Mouse (Mus musculus): ENCODE data around the gene 9230104L09Rik.

9230104L09Rik gene

DNA sequence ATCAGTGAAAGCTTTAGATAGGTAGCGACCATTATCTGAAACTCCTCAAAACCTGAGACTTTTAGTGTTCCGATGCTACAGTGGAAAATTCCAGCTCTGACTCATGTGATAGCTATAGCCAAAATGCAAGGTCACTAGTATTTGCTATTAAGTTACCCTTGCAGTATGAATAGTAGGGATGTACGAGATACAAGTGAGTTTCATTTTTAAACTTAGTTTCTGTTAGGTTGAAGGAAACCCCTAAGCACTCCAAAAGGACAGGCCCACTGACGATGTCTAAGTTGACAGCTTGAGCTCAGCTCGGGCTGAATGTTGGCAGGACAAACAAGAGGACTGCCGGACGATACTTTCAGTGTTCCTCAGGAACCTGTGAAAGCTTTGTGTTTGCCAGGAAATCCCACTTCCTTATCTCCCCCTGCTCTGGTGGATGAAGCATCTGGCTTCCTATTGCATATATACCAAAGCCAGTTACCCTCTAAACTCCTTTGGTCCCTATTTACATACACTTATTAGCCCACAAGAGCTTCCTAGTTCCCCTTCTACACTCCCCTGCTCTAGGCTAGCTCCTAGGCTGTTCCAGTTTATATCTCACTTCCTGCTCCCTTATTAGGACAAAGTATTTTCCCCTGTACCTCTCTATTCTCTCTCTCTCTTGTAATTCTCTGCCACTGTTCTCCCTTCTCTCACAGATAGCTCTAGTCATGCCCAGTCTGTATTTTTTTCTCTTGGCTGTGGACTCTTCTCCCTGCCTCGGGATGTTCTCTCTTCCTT, 8.0 kb downstream of the 9230104L09Rik start:
- no peak for DNase-seq

DNA sequence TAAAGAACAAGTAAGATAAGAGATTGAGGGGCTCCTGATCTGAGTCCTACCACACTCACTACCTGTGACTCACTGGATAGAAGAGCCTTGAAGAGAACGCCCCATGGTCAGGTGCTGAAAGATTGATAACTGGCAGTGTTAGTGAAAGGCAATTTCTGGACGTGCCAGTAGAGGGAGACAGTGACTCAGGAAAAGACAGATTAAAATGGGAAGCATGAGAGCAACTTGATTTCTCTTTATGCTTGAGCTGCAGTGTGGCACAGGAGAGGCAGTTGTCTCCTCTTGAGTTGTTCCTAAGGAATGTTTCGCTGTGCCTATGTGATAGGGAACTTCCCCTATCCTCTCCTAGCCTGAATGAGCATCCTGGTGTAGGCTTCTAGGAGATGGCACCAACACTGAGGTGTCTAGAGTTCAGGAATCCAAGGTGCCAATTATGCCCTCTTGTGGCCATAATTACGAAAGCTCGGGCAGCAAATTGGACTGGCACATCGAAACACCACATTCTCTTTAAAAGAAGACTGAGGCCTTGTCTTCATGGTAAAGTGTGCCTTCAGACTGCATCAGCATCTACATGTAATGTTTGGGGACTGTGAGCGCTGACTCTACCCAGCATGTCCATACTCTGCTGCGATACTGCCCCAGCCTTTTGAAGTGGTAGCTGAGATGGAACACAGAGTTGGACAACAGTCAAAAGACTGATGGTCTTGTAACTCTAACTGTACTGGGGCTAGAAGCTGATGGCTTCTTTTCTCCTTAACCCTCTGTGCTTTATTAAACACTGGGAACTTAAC, 13.5 kb downstream of the 9230104L09Rik start:
- peak; percentile 73 for DNase-seq

- no peak for DNase-seq
These were observed 25.6 kb downstream of the 9230104L09Rik start for GRCm38 (mm10) chr2:148839224-148839623.

- DNase-seq, result no peak
These were observed 26.6 kb downstream of the 9230104L09Rik start for GRCm38 (mm10) chr2:148838075-148838777.

DNA sequence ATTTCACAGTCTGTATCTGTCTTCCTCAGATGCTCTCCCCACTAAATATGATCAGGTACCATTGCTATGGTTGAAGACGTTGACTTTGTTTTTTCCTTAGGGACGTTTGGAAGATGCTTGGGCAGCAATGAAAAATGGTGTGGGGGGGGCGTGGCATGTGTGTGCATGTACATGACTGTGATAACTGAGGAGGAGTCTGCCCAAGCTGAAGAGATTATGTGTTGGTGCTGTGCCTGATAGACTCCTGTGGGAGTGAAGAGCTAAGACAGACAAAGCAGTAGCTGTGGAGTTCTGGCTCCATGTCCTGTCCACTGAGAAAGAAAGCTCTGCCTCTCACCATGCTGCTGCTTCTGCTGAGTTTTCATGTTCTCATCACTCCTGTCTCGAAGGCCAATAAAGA, 29.9 kb downstream of the 9230104L09Rik start, which contains the start of gene Cst9:
Gene Cst9 (plus strand): TSS at position 236 of the 400 bp plus-strand sequence.
- no peak for DNase-seq

DNA sequence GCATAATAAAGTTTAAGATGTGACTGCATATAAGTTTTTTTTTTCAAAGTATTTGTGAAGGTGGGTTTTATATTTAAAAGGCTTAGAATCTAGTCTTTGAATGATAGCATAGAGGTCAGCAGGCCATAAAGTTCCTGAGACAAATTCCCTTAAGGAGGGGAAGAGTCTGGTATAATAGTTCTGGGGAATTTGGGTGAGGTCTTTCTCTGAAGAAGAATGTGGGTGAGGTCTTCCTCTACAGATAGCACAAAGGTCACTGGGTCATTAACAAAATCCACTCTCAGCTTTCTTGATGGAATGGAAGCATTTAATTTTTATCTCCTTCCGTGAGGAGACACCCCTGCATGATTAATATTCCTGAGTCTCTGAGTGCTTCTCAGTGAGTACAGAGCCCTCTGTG, 38.9 kb downstream of the 9230104L09Rik start:
- DNase-seq, result no peak

DNA sequence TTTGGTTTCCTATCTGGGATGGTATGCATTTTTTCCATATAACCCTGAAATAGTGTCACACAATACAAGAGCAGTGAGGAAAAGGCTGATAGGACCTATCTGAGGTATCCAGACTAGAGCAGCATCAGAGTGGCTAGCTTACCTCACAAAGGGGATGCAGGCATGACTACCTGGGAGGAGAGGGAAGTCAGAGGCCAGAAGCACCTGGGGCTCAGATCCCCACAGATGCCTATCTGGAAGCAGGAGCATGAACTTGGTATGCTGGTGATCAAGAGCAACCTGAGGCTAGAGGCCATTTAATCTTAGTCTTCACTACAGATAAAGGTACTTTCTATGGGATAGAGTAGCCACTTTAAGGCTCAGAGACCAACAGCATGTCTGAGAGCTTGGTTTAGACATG, 44.9 kb downstream of the 9230104L09Rik start, which contains the start of gene Cst13:
Gene Cst13 (plus strand): TSS at position 173 of the 400 bp plus-strand sequence.
- no peak for DNase-seq

DNA sequence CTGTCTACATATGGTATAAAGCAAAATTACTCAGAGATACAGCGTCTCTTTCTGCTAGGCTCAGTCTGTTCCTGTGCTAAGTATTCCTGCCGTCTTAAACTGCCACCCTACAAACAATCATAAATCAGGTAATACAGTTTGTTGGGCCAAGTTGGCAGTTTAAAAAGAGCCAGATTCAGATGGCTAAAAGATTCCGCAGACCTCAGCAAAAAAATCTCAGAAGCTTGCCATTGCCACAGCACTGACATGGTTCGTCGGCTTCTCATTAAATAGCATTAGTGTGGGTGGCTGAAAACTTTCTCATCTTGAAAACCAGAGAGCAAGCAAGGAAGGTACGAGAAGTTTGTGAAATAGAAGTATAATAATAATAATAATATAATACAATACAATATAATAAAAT, 58.1 kb downstream of the 9230104L09Rik start:
- no peak for DNase-seq

GRCm38 (mm10) chr2:148801491-148801921, 63.3 kb downstream of the 9230104L09Rik start:
- peak; percentile 91 for DNase-seq

DNA sequence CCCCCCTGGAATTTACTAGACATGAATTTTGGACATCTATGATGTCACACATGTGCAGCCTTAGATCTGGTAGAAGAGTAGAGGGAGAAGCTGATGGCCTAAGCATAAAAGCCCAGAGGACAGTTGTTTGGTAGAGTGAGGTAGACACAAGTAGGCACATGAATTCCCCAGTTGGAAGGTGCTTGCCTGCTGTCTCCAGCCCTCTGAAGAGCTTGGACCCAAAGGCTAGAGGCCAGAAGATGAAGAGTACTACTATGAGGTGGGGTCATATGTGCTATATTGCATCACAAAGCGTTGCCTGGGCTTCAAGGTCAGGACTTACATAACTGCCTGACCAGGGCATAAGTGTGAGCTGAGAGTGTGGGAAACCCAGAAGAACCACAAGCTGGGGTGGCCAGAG, 66.4 kb downstream of the 9230104L09Rik start, which contains the start of gene Cst8:
Gene Cst8 (plus strand): TSS at position 301 of the 400 bp plus-strand sequence.
- DNase-seq, result no peak
